Mouse (Mus musculus): ENCODE data around the gene Ube2q1. TPM values are rescaled to one million over a fixed set of nuclear protein-coding genes. Genes with fewer than 3 reads are reported as not detected.
"Not testable (repeated sequence)": the region's sequence is repeated elsewhere in the genome, so short reads cannot be mapped to it uniquely, and the experiment has no call there.

Gene Ube2q1
- polyA plus RNA-seq, 1 experiment from 2014 or later = 9.4 TPM

DNA sequence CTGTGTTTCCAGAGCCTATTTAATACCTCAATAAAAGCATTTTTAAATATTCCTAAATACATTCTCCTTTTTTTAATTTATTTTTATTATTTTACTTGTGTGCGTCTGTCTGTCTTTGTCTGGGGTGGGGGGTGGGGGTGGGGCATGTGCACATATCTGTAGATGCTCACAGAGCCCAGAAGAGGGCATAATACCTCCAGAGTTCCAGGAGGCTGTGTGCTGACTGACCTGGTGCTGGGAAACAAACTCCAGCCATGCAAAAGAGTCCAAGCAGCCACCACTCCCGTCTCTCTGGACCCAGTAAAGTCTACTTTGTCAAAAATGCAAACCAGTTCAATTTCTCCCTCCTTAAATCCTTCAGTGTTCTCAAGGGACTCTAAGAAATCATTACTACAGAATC lies 21.2 kb downstream of the Ube2q1 start:
- H3K4me2 ChIP-seq = no peak overlapping the region
- no peak for ATAC-seq (ENCODE audit: insufficient number of reproducible peaks, low FRiP score, low TSS enrichment, low read depth)
- WGBS = 66% methylated on average over 2 of the region's 2 CpGs

GRCm38 (mm10) chr3:89795746-89796145 lies 22.3 kb downstream of the Ube2q1 start:
- Histone ChIP-seq H3K27ac (no peak overlapping the region), H3K9me3 (no peaks in the 10 kb centered on the region), H3K4me3 (no peak overlapping the region), H3K27me3 (no peaks in the 10 kb centered on the region), H3K4me1 (peaks cover 4% of the 10 kb centered on the region), H3K9ac (no peak overlapping the region), H3K36me3 (no peaks in the 10 kb centered on the region), H3K4me2 (no peak overlapping the region)
- ATAC-seq (ENCODE audit: insufficient number of reproducible peaks, low FRiP score, low TSS enrichment, low read depth) = no peak
- WGBS = 68% methylated on average over 5 of the region's 5 CpGs

More for the DNA sequence above, 21.2 kb downstream of the Ube2q1 start:
- Histone ChIP-seq H3K27me3 (no peaks in the 10 kb centered on the region), H3K36me3 (no peaks in the 10 kb centered on the region), H3K4me3 (no peak overlapping the region), H3K4me1 (peaks cover 3% of the 10 kb centered on the region), H3K9me3 (no peaks in the 10 kb centered on the region), H3K27ac (no peak overlapping the region), H3K9ac (no peak overlapping the region)

- H3K4me2 ChIP-seq = no peak overlapping the region
- no peaks in the 10 kb centered on the region for H3K36me3 ChIP-seq
- no peak overlapping the region for H3K27ac ChIP-seq
- 36% methylated on average over 4 of the region's 4 CpGs for WGBS
- H3K9ac ChIP-seq = no peak overlapping the region
- no peaks in the 10 kb centered on the region for H3K27me3 ChIP-seq
- no peak for ATAC-seq (ENCODE audit: insufficient number of reproducible peaks, low FRiP score, low TSS enrichment, low read depth)
- H3K9me3 ChIP-seq = no peaks in the 10 kb centered on the region
- H3K4me3 ChIP-seq = no peak overlapping the region
- peaks cover 4% of the 10 kb centered on the region for H3K4me1 ChIP-seq
Measured at GRCm38 (mm10) chr3:89796358-89796757, 22.9 kb downstream of the Ube2q1 start.

DNA sequence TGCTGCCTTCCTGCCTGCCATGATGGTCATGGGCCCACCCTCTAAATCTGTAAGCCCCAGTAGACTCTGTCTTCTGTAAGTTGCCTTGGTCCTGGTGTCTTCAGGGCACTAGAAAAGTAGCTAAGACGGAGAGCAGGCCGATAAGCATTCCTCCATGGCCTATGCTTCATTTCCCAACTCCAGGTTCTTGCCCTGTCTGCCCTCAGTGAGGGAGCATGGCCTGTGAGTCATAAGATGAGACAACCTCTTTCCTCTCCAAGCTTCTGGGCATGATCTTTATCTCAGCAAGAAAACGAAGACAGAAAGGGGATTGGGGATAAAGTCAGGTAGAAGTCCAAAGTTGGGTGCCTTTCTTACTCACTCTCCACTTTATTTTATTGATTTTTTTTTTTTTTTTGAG lies 25.1 kb downstream of the Ube2q1 start:
- ATAC-seq (ENCODE audit: insufficient number of reproducible peaks, low FRiP score, low TSS enrichment, low read depth) = no peak
- Histone ChIP-seq H3K27me3 (no peaks in the 10 kb centered on the region), H3K9ac (no peak overlapping the region), H3K4me3 (no peak overlapping the region), H3K4me2 (no peak overlapping the region), H3K9me3 (no peaks in the 10 kb centered on the region), H3K4me1 (peaks cover 4% of the 10 kb centered on the region), H3K27ac (no peak overlapping the region), H3K36me3 (no peaks in the 10 kb centered on the region)
- 81% methylated on average over 3 of the region's 3 CpGs for WGBS

GRCm38 (mm10) chr3:89799476-89799875 lies 26.1 kb downstream of the Ube2q1 start:
- H3K4me1 ChIP-seq = peaks cover 4% of the 10 kb centered on the region
- H3K4me2 ChIP-seq = peak overlapping the region; percentile 22; the same call in 1 of the 2 replicates
- H3K27ac ChIP-seq = no peak overlapping the region
- ATAC-seq (ENCODE audit: insufficient number of reproducible peaks, low FRiP score, low TSS enrichment, low read depth) = no peak
- 6% methylated on average over 13 of the region's 13 CpGs for WGBS
- no peaks in the 10 kb centered on the region for H3K9me3 ChIP-seq
- H3K9ac ChIP-seq = no peak overlapping the region
- H3K27me3 ChIP-seq = no peaks in the 10 kb centered on the region
- H3K36me3 ChIP-seq = no peaks in the 10 kb centered on the region
- H3K4me3 ChIP-seq = no peak overlapping the region

GRCm38 (mm10) chr3:89800078-89800477 lies 26.7 kb downstream of the Ube2q1 start:
- H3K4me2 ChIP-seq; H3K9me3 ChIP-seq; H3K27ac ChIP-seq; H3K4me1 ChIP-seq; ATAC-seq (ENCODE audit: insufficient number of reproducible peaks, low FRiP score, low TSS enrichment, low read depth); H3K4me3 ChIP-seq; H3K9ac ChIP-seq; H3K27me3 ChIP-seq; H3K36me3 ChIP-seq: not testable (repeated sequence)
- WGBS = 46% methylated on average over 3 of the region's 3 CpGs

DNA sequence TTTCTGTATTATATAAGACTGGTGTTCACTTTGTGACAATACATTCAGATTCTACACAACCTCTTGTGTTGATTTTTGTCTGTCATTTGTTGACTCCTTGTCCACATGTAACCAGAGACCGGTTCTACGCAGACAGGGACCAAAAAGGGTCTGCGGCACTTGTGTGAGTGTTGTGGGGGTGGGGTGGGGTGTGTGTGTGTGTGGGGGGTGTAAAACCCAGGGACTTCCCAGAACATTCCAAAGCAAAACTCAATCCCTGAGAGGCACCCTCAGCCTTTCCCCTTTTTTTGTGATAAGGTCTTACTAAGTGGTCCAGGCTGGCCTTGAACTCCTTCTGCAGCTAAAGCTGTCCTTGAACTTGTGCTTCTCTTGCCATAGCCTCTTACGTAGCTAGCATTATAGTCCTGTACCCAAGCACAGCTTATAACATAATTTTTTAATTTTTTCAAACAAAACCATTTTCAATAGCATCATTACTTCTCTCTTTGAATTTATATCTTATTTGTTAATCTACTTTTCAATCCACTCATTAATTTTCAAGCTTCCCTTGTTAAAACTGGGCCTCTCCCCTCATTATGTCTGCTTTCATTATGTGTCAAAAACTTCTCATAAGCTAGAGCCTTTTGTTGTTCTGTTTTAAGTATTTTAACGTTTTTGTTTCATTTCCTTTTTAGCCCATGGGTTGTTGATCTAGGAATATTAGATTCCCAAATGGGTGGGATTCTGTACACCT lies 27.5 kb downstream of the Ube2q1 start:
- no peak for ATAC-seq (ENCODE audit: insufficient number of reproducible peaks, low FRiP score, low TSS enrichment, low read depth)
- 63% methylated on average over 5 of the region's 5 CpGs for WGBS
- no peaks in the 10 kb centered on the region for H3K9me3 ChIP-seq
- H3K4me3 ChIP-seq = no peak overlapping the region
- H3K4me2 ChIP-seq = no peak overlapping the region
- no peak overlapping the region for H3K9ac ChIP-seq
- peaks cover 4% of the 10 kb centered on the region for H3K4me1 ChIP-seq
- H3K36me3 ChIP-seq = no peaks in the 10 kb centered on the region
- no peaks in the 10 kb centered on the region for H3K27me3 ChIP-seq
- no peak overlapping the region for H3K27ac ChIP-seq

- no peak for ATAC-seq (ENCODE audit: insufficient number of reproducible peaks, low FRiP score, low TSS enrichment, low read depth)
- Histone ChIP-seq H3K4me2 (no peak overlapping the region), H3K4me1 (peaks cover 4% of the 10 kb centered on the region), H3K9me3 (no peaks in the 10 kb centered on the region), H3K9ac (no peak overlapping the region), H3K27me3 (no peaks in the 10 kb centered on the region), H3K36me3 (no peaks in the 10 kb centered on the region), H3K27ac (no peak overlapping the region), H3K4me3 (no peak overlapping the region)
- 10% methylated on average over 3 of the region's 3 CpGs for WGBS
Measured at GRCm38 (mm10) chr3:89801507-89801847, 28.1 kb downstream of the Ube2q1 start.

DNA sequence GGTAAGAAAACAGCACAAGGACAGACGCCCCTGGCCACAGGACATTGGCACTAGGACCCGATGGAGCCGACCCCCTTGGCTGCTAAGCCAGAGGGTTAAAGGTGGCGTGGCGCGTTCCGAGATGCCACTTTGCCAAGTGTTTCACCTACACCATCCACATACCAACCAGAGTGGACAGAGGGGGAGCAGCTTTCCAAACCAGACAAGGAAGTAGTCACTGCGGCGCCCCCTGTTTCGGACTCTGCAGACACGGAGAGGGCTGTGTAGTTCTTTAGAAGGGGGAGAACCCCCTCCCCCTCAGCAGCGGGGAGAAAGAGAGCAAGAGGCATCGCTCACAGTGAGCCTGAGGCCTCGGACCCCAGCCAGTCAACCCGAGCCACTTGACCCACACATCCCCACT lies 29.5 kb downstream of the Ube2q1 start:
- no peak overlapping the region for H3K4me2 ChIP-seq
- no peaks in the 10 kb centered on the region for H3K27me3 ChIP-seq
- H3K4me1 ChIP-seq = peaks cover 4% of the 10 kb centered on the region
- H3K36me3 ChIP-seq = no peaks in the 10 kb centered on the region
- no peak overlapping the region for H3K27ac ChIP-seq
- no peak overlapping the region for H3K4me3 ChIP-seq
- no peaks in the 10 kb centered on the region for H3K9me3 ChIP-seq
- whole genome bisulfite sequencing = 78% methylated on average over 15 of the region's 15 CpGs
- ATAC-seq (ENCODE audit: insufficient number of reproducible peaks, low FRiP score, low TSS enrichment, low read depth) = no peak
- no peak overlapping the region for H3K9ac ChIP-seq

DNA sequence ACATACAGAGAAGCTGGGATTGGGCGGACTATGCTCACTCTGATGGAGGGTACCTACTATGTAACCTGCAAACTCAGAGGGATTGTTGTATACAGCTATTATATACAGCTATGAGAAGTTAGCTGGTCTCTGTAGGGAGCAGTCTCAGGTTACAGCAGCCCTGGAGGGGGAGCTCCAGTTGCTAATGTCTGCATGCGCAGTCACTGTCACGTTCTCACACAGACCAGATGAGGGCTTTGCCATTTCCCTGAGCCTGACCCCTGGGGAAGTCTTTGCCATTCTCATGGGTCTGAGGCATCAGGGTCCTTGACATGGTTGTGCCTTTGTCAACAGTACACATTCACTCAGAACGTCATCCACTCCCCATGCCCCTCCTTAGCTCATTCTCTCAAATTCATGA lies 31.8 kb downstream of the Ube2q1 start:
- Histone ChIP-seq H3K4me1 (no peaks in the 10 kb centered on the region), H3K36me3 (no peaks in the 10 kb centered on the region), H3K4me2 (no peak overlapping the region), H3K9me3 (no peaks in the 10 kb centered on the region), H3K27me3 (no peaks in the 10 kb centered on the region), H3K4me3 (no peak overlapping the region), H3K27ac (no peak overlapping the region), H3K9ac (no peak overlapping the region)
- ATAC-seq (ENCODE audit: insufficient number of reproducible peaks, low FRiP score, low TSS enrichment, low read depth) = no peak
- WGBS = 57% methylated on average over 4 of the region's 4 CpGs

GRCm38 (mm10) chr3:89806751-89807150 lies 33.3 kb downstream of the Ube2q1 start:
- Histone ChIP-seq H3K9me3 (no peaks in the 10 kb centered on the region), H3K36me3 (no peaks in the 10 kb centered on the region), H3K27me3 (no peaks in the 10 kb centered on the region), H3K9ac (no peak overlapping the region), H3K4me2 (no peak overlapping the region), H3K27ac (no peak overlapping the region), H3K4me3 (no peak overlapping the region), H3K4me1 (no peaks in the 10 kb centered on the region)
- no peak for ATAC-seq (ENCODE audit: insufficient number of reproducible peaks, low FRiP score, low TSS enrichment, low read depth)
- WGBS = 90% methylated on average over 2 of the region's 2 CpGs

DNA sequence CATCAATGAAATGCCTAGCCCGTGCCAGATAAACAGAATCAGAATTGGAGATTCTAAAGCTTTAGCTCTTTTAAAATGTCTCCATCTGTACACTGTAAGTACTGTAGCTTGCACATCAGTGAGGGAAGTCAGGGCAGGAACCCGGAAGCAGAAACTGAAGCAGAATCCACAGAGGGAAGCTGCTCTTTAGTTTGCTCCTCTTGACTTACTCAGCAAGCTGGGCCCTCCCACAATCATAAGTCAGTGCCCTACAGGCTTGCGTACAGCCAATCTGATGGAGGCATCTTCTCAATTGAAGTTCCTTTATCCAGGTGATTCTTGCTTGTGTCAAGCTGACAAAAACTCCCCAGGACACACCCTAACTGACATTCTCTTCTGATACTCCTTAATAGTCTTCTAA lies 33.8 kb downstream of the Ube2q1 start:
- Histone ChIP-seq H3K4me2 (no peak overlapping the region), H3K27ac (no peak overlapping the region), H3K9me3 (no peaks in the 10 kb centered on the region), H3K9ac (no peak overlapping the region), H3K4me3 (no peak overlapping the region), H3K27me3 (no peaks in the 10 kb centered on the region), H3K4me1 (no peaks in the 10 kb centered on the region), H3K36me3 (no peaks in the 10 kb centered on the region)
- no peak for ATAC-seq (ENCODE audit: insufficient number of reproducible peaks, low FRiP score, low TSS enrichment, low read depth)
- 92% methylated on average over 3 of the region's 3 CpGs for WGBS

- H3K4me1 ChIP-seq = no peaks in the 10 kb centered on the region
- H3K9ac ChIP-seq = no peak overlapping the region
- H3K36me3 ChIP-seq = no peaks in the 10 kb centered on the region
- H3K27ac ChIP-seq = no peak overlapping the region
- no peak for ATAC-seq (ENCODE audit: insufficient number of reproducible peaks, low FRiP score, low TSS enrichment, low read depth)
- H3K4me3 ChIP-seq = no peak overlapping the region
- no peaks in the 10 kb centered on the region for H3K9me3 ChIP-seq
- WGBS = 68% methylated on average over 5 of the region's 5 CpGs
- no peak overlapping the region for H3K4me2 ChIP-seq
- no peaks in the 10 kb centered on the region; the same call in 1 of the 2 replicates for H3K27me3 ChIP-seq
Measured at GRCm38 (mm10) chr3:89807881-89808280, 34.5 kb downstream of the Ube2q1 start.
